Mouse (Mus musculus) monocyte, adult 2 months (primary cell): ENCODE data around the gene Mdga1.

Source experiments
- DNase-seq, 2 experiments: peaks; one replicate each; pipeline ENCODE4 v3.0.0; 2022; ENCODE audit warnings: low spot score in 2 of 2, low read depth in 1 of 2

Gene Mdga1

GRCm38 (mm10) chr17:29887881-29888826, 81.7 kb downstream of the Mdga1 start:
- DNase-seq: no peak

GRCm38 (mm10) chr17:29887271-29887880, 82.5 kb downstream of the Mdga1 start:
- DNase-seq: no peak

- DNase-seq: no peak
Observed at GRCm38 (mm10) chr17:29886655-29887251, 83.1 kb downstream of the Mdga1 start.

GRCm38 (mm10) chr17:29886061-29886460, 83.8 kb downstream of the Mdga1 start:
- no peak for DNase-seq

GRCm38 (mm10) chr17:29884596-29884995, 85.3 kb downstream of the Mdga1 start:
- no peak for DNase-seq

GRCm38 (mm10) chr17:29883351-29883750, 86.5 kb downstream of the Mdga1 start:
- DNase-seq: no peak

- peak in 1 of 2 experiments; percentile 34 for DNase-seq
Observed at GRCm38 (mm10) chr17:29882885-29883284, 87.0 kb downstream of the Mdga1 start.

- DNase-seq: no peak
Observed at GRCm38 (mm10) chr17:29880251-29880650, 89.6 kb downstream of the Mdga1 start.

- no peak for DNase-seq
Observed at GRCm38 (mm10) chr17:29878990-29879389, 90.9 kb downstream of the Mdga1 start.

- no peak for DNase-seq
Observed at GRCm38 (mm10) chr17:29874082-29874679, 95.7 kb downstream of the Mdga1 start.

GRCm38 (mm10) chr17:29873580-29874015, 96.3 kb downstream of the Mdga1 start:
- DNase-seq: no peak

GRCm38 (mm10) chr17:29870316-29870715, 99.6 kb downstream of the Mdga1 start:
- DNase-seq: no peak

- no peak for DNase-seq
Observed at GRCm38 (mm10) chr17:29865914-29866313, 104.0 kb downstream of the Mdga1 start.

GRCm38 (mm10) chr17:29864440-29864839, 105.4 kb downstream of the Mdga1 start:
- no peak for DNase-seq

GRCm38 (mm10) chr17:29859788-29860283, 110.1 kb downstream of the Mdga1 start:
- no peak for DNase-seq

- DNase-seq: no peak
Observed at GRCm38 (mm10) chr17:29858764-29859163, 111.1 kb downstream of the Mdga1 start.

- no peak for DNase-seq
Observed at GRCm38 (mm10) chr17:29855702-29856580, 113.9 kb downstream of the Mdga1 start.

- no peak for DNase-seq
Observed at GRCm38 (mm10) chr17:29854835-29855234, 115.1 kb downstream of the Mdga1 start.

GRCm38 (mm10) chr17:29854388-29854787, 115.5 kb downstream of the Mdga1 start:
- DNase-seq: no peak

- no peak for DNase-seq
Observed at GRCm38 (mm10) chr17:29852846-29853486, 116.9 kb downstream of the Mdga1 start.
